Mouse (Mus musculus) testis, adult 10 weeks (tissue): ENCODE measurements around the gene Olfr1174-ps. TPM values are rescaled to one million over a fixed set of nuclear protein-coding genes. Genes with fewer than 3 reads are reported as not detected.

Source experiments
- polyA plus RNA-seq: library from polyadenylated mRNA; stranded (reverse); fragments of 350-450 nt; fragmentation: Illumina TruSeq; extraction: RNeasy Lipid Tissue Mini Kit (QIAGEN cat#74804); gene quantifications from one replicate; pipeline ENCODE4 v1.2.3, GENCODE M21; 2014; ENCODE audit warnings: low read depth, low replicate concordance

Gene Olfr1174-ps
- polyA plus RNA-seq: not detected

DNA sequence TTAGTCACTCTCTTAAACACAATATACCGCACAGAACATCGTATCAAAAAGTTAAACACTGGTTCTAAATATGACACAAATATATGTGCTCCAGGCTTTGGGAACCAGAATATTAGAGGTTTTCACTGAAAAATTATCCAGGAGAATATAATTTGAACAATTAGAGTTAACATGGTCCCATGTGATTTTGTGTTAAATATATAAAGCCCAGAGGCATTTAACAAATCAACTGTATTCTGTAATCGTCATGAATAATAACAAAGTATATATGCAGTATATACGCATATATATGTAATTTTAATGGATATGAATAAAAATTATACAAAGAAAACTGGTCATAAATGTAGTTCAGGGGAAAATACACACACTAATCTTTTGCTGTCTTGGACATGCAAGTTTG, at the start of gene Olfr1174-ps:
Gene Olfr1174-ps (minus strand): TSS at position 101 of the 400 bp plus-strand sequence.

DNA sequence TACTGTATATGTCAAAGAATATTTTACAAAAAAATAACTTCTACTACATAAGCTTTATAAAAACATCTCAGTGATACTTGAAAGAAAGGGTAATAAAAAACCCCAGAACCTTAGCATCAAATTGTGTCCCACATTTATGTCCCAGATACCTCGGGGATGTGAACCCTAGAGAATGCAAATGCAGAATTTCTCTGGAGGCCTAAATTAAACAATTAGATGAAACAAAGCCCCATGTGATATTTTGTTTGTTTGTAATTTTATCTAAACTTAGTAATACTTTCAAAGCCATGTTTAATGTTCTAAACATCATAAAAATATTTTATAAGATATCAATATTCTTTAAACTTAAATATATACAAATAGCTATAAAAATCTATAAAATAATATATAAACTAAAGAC, 31.5 kb upstream of the Olfr1174-ps start, which contains the start of gene Olfr1177-ps:
Gene Olfr1177-ps (minus strand): TSS at position 101 of the 400 bp plus-strand sequence.

DNA sequence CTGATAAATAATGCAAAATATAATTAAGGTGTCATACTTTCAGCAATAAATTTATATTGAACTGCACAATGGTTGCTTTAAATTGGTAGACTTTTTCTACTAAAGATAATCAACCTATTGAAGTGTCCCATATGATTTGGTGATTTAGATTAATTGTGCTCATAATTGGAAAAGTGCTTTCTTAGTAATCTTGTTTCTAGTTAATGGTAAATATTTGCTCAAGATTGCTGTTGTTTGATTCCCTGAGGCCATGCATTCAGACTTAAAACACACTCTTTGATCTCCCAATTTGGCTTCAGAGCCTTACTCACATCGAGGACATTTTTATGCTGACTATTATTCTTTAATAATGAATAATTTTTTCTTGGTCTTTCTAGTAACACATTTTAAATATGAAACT, 21.5 kb upstream of the Olfr1174-ps start, which contains the start of gene Olfr1176:
Gene Olfr1176 (plus strand): TSS at position 301 of the 400 bp plus-strand sequence.

DNA sequence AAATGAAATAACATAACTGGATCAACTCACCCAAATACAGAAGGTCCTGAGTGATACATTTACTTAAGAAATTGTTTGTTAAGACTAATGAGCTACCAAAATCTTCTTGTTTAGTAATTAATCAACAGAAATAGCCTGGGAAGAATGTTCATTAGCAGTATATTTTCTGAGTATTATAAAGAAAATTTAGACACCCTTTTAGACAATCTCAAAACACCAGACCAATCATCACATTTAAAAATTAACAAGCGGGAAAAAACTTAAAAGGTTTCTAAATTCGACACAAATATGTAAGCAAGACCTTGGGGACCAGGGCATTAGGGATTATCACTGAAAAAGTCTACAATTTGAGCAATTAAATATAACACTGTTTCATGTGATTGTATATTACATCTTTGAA, 12.2 kb upstream of the Olfr1174-ps start, which contains the start of gene Olfr1175-ps:
Gene Olfr1175-ps (minus strand): TSS at position 101 of the 400 bp plus-strand sequence.

DNA sequence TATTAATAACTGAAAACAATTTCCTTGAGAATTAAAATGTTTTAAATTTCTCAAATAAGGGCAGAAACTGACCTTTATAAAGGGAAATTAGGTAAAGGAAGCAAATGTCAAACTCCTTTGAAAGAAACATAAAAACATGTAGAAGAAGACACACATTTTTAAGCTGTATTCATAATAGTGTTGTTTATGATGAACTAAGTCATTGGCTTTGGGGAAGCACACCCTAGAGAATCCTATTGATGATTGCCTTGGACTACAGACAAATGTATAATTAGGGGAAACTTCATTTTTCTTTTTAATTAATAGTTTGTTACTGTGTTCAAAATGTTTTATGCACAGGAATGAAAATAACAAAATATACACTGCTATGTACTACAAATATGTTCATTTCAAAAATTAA, 35.2 kb downstream of the Olfr1174-ps start, which contains the start of gene Olfr1173:
Gene Olfr1173 (minus strand): TSS at position 101 of the 400 bp plus-strand sequence.

Other genes with a start within 250 kb of the Olfr1174-ps start
- gene Olfr1163, start 243.3 kb downstream of the Olfr1174-ps start, polyA plus RNA-seq: not detected
- gene Olfr1164, start 221.2 kb downstream of the Olfr1174-ps start, polyA plus RNA-seq: not detected
- gene Olfr1166, start 186.9 kb downstream of the Olfr1174-ps start, polyA plus RNA-seq: not detected
- not detected for gene Olfr1167, start 159.9 kb downstream of the Olfr1174-ps start, polyA plus RNA-seq
- gene Olfr1168, start 133.3 kb downstream of the Olfr1174-ps start, polyA plus RNA-seq: not detected
- gene Olfr1170, start 86.8 kb downstream of the Olfr1174-ps start, polyA plus RNA-seq: not detected
- gene Olfr1173, start 35.3 kb downstream of the Olfr1174-ps start, polyA plus RNA-seq: not detected
- gene Olfr1175-ps, start 12.1 kb upstream of the Olfr1174-ps start, polyA plus RNA-seq: not detected
- gene Olfr1176, start 21.6 kb upstream of the Olfr1174-ps start, polyA plus RNA-seq: not detected
- gene Olfr1177-ps, start 31.4 kb upstream of the Olfr1174-ps start, polyA plus RNA-seq: not detected
- not detected for gene Olfr1178, start 71.9 kb upstream of the Olfr1174-ps start, polyA plus RNA-seq
- not detected for gene Olfr1179, start 91.3 kb upstream of the Olfr1174-ps start, polyA plus RNA-seq
- gene Olfr1180, start 104.0 kb upstream of the Olfr1174-ps start, polyA plus RNA-seq: not detected
- not detected for gene Olfr1181, start 111.0 kb upstream of the Olfr1174-ps start, polyA plus RNA-seq
- not detected for gene Gm13757, start 134.0 kb upstream of the Olfr1174-ps start, polyA plus RNA-seq
- gene Olfr1183, start 139.7 kb upstream of the Olfr1174-ps start, polyA plus RNA-seq: 0.03 TPM
- not detected for gene Olfr1184, start 168.5 kb upstream of the Olfr1174-ps start, polyA plus RNA-seq
- gene Olfr1185-ps1, start 178.2 kb upstream of the Olfr1174-ps start, polyA plus RNA-seq: not detected
- not detected for gene Olfr1186, start 203.4 kb upstream of the Olfr1174-ps start, polyA plus RNA-seq
- not detected for gene Olfr1188, start 241.8 kb upstream of the Olfr1174-ps start, polyA plus RNA-seq